Comparison of ENCODE assay signal across 7 mouse cellular contexts in genomic region chr5:143818949-143819348, GRCm38 (mm10). TPM values are rescaled to one million over a fixed set of nuclear protein-coding genes. Genes with fewer than 3 reads are reported as not detected.
DNase-seq lines count a peak whose midpoint lies in the region; ATAC-seq and TF ChIP-seq lines count a peak whose summit lies in the region.

No protein-coding gene starts in this region.

- H3K9me3 ChIP-seq in hindbrain, embryonic 11.5 days (ENCODE audit: control insufficient read depth, low read length) = no peaks in the 10 kb centered on the region

- no peak for DNase-seq in testis, postnatal 14 days (ENCODE audit: low spot score)
- DNase-seq in hindbrain, embryonic 11.5 days (ENCODE audit: low spot score) = no peak
- peak; percentile 10 for DNase-seq in lung, postnatal 36 days
- no peak for DNase-seq in adrenal gland, postnatal 14 days
- no peak for DNase-seq in gastrocnemius, postnatal 4 days (ENCODE audit: low spot score in 2 of 2)
- no peak for DNase-seq in thymus, postnatal 36 days

- H3K27me3 ChIP-seq in testis, adult 2 months (ENCODE audit: control insufficient read depth, insufficient read depth, low read length) = no peaks in the 10 kb centered on the region
- H3K27me3 ChIP-seq in hindbrain, embryonic 11.5 days (ENCODE audit: control insufficient read depth, insufficient read depth, low read length) = no peaks in the 10 kb centered on the region

- TF ChIP-seq CTCF in testis, adult 2 months (IDR thresholded peaks at IDR 0.05; ENCODE audit: control insufficient read depth, insufficient read depth, insufficient replicate concordance, low read depth, low read length) = no peak

- H3K36me3 ChIP-seq in testis, adult 2 months (ENCODE audit: control insufficient read depth, insufficient read depth, low read length) = no peaks in the 10 kb centered on the region
- H3K36me3 ChIP-seq in hindbrain, embryonic 11.5 days (ENCODE audit: control insufficient read depth, insufficient read depth, low read length) = no peaks in the 10 kb centered on the region

- WGBS in hindbrain, embryonic 11.5 days = 88% methylated on average over 13 of the region's 13 CpGs

- no peak for ATAC-seq in hindbrain, embryonic 11.5 days (ENCODE audit: low FRiP score)

- no peak for TF ChIP-seq POLR2A in testis, adult 2 months (IDR thresholded peaks at IDR 0.05; ENCODE audit: control insufficient read depth, low read depth, low read length)

- H3K9ac ChIP-seq in hindbrain, embryonic 11.5 days (ENCODE audit: low read depth, low read length) = no peak overlapping the region

- H3K27ac ChIP-seq in testis, adult 2 months (ENCODE audit: control insufficient read depth, insufficient read depth, low read depth, low read length) = no peak overlapping the region
- H3K27ac ChIP-seq in hindbrain, embryonic 11.5 days (ENCODE audit: low read depth, low read length) = no peak overlapping the region

- H3K4me1 ChIP-seq in testis, adult 2 months (ENCODE audit: control insufficient read depth, insufficient read depth, low read length) = peaks cover 9% of the 10 kb centered on the region
- H3K4me1 ChIP-seq in hindbrain, embryonic 11.5 days (replicated peaks; ENCODE audit: control insufficient read depth, insufficient read depth, low read length) = peaks cover 3% of the 10 kb centered on the region; the same call in 1 of the 2 replicates

- peak overlapping the region; percentile 24 for H3K4me3 ChIP-seq in testis, adult 2 months (ENCODE audit: control insufficient read depth, low read depth, low read length)
- H3K4me3 ChIP-seq in hindbrain, embryonic 11.5 days (ENCODE audit: low read depth, low read length) = peak overlapping the region; percentile 86; the same call in 1 of the 2 replicates

- no peak overlapping the region for H3K4me2 ChIP-seq in hindbrain, embryonic 11.5 days (replicated peaks; ENCODE audit: low read depth, low read length)

RNA-seq across cellular contexts. Expression of gene Eif2ak1, which starts 1.4 kb away (rescaled TPM):
- polyA plus RNA-seq in testis, adult 2 months (2012; rRNA removed) = 14.3 and 15.7 TPM in 2 replicates
- 51.4 and 55.2 TPM in 2 replicates for polyA plus RNA-seq in hindbrain, embryonic 11.5 days (2014; fragmentation: Nextera tagmentation; extraction: Ambion mirVana)
- total RNA-seq in adrenal gland, postnatal 14 days (2021) = 33.1 and 34.2 TPM in 2 replicates
- 10 to 100 TPM; 28.7 to 31.7 TPM for total RNA-seq in gastrocnemius, postnatal 4 days (2021)
